ENCODE assay signal across 21 mouse cellular contexts in the genomic region with DNA sequence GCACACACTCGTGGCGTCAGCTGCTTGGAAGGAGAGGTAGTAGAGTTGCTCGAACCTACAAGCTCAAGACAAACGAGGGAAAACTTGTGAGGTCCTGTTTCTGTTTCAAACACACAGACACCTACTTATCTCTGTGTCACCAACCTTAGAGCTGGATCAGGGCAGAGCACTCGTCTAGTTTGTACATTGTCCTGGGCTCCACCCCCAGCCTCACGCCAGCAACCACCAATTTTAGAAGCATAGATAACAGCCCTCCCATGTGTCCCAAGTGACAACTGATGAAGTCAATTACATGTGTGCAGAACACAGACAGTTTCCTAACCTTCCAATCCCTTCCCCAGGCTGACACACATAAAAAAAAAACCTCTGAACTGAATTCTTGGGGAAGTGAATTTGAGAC. TPM values are rescaled to one million over a fixed set of nuclear protein-coding genes. Genes with fewer than 3 reads are reported as not detected.
DNase-seq lines count a peak whose midpoint lies in the region; ATAC-seq and TF ChIP-seq lines count a peak whose summit lies in the region.
"Had no signal": no experiment of that assay in that cellular context is flagged by ENCODE, and none has a peak within 500 bp of the region (broad histone marks: within the 10 kb centered on the region; RNA-seq: fewer than 3 reads in every experiment).

No protein-coding gene starts in this region.

- no peak overlapping the region for H3K4me2 ChIP-seq in lung, embryonic 14.5 days
- H3K4me2 ChIP-seq in heart, embryonic 11.5 days = peak overlapping the region; percentile 51
- H3K4me2 ChIP-seq in heart, embryonic 15.5 days = peak overlapping the region; percentile 55
- H3K4me2 ChIP-seq: hindbrain, embryonic 15.5 days; intestine, embryonic 15.5 days; midbrain, embryonic 12.5 days; neural tube, embryonic 12.5 days had no signal

- H3K9me3 ChIP-seq in lung, embryonic 14.5 days (ENCODE audit: low read depth, low read length) = no peaks in the 10 kb centered on the region
- H3K9me3 ChIP-seq in heart, embryonic 11.5 days (replicated peaks; ENCODE audit: control insufficient read depth, low read length) = no peaks in the 10 kb centered on the region
- H3K9me3 ChIP-seq in heart, embryonic 15.5 days (replicated peaks) = no peaks in the 10 kb centered on the region
- no peaks in the 10 kb centered on the region for H3K9me3 ChIP-seq in limb, embryonic 10.5 days (replicated peaks)
- H3K9me3 ChIP-seq: hindbrain, embryonic 10.5 days; hindbrain, embryonic 15.5 days; intestine, embryonic 15.5 days; midbrain, embryonic 12.5 days; neural tube, embryonic 12.5 days had no signal

- no peak overlapping the region for H3K4me3 ChIP-seq in lung, embryonic 14.5 days (ENCODE audit: low read depth, low read length)
- no peak overlapping the region for H3K4me3 ChIP-seq in heart, embryonic 11.5 days (ENCODE audit: low read depth, low read length)
- H3K4me3 ChIP-seq in heart, embryonic 15.5 days = 0 out of 2 replicates have a peak overlapping the region, but pooled peaks have one; percentile 18
- H3K4me3 ChIP-seq in limb, embryonic 10.5 days = no peak overlapping the region
- H3K4me3 ChIP-seq: hindbrain, embryonic 10.5 days; hindbrain, embryonic 15.5 days; intestine, embryonic 15.5 days; megakaryocyte, embryonic 14.5 days; midbrain, embryonic 12.5 days; myocyte; neural tube, embryonic 12.5 days had no signal

- WGBS in lung, embryonic 14.5 days = 27% methylated on average over 6 of the region's 6 CpGs
- WGBS in heart, embryonic 11.5 days (ENCODE audit: insufficient replicate concordance) = 31% methylated on average over 6 of the region's 6 CpGs
- 22% methylated on average over 6 of the region's 6 CpGs for WGBS in heart, embryonic 15.5 days
- WGBS in limb, embryonic 10.5 days = 74% methylated on average over 6 of the region's 6 CpGs

- no peaks in the 10 kb centered on the region for H3K27me3 ChIP-seq in lung, embryonic 14.5 days (ENCODE audit: insufficient read depth, low read length)
- no peaks in the 10 kb centered on the region for H3K27me3 ChIP-seq in heart, embryonic 11.5 days (ENCODE audit: control insufficient read depth, insufficient read depth, low read length)
- no peaks in the 10 kb centered on the region for H3K27me3 ChIP-seq in heart, embryonic 15.5 days
- H3K27me3 ChIP-seq in limb, embryonic 10.5 days (ENCODE audit: low read depth, poor library complexity, severe bottlenecking) = no peaks in the 10 kb centered on the region
- H3K27me3 ChIP-seq: hindbrain, embryonic 15.5 days; intestine, embryonic 15.5 days; neural tube, embryonic 12.5 days had no signal

- no peak for TF ChIP-seq CTCF in lung, embryonic 14.5 days (IDR thresholded peaks at IDR 0.05; ENCODE audit: low read depth)

- H3K9ac ChIP-seq in lung, embryonic 14.5 days = no peak overlapping the region
- 0 out of 2 replicates have a peak overlapping the region, but pooled peaks have one; percentile 34 for H3K9ac ChIP-seq in heart, embryonic 11.5 days (ENCODE audit: low read depth, low read length)
- no peak overlapping the region; the same call in 1 of the 2 replicates for H3K9ac ChIP-seq in heart, embryonic 15.5 days
- H3K9ac ChIP-seq: hindbrain, embryonic 15.5 days; intestine, embryonic 15.5 days; liver, embryonic 14.5 days; midbrain, embryonic 12.5 days; neural tube, embryonic 12.5 days had no signal

- H3K27ac ChIP-seq in lung, embryonic 14.5 days (ENCODE audit: low read depth) = 0 out of 2 replicates have a peak overlapping the region, but pooled peaks have one; percentile 58
- H3K27ac ChIP-seq in heart, embryonic 11.5 days (ENCODE audit: low read depth, low read length) = peak overlapping the region; percentile 84
- H3K27ac ChIP-seq in heart, embryonic 15.5 days = peak overlapping the region; percentile 88
- peak overlapping the region; percentile 16; the same call in 1 of the 2 replicates for H3K27ac ChIP-seq in limb, embryonic 10.5 days
- H3K27ac ChIP-seq: hindbrain, embryonic 10.5 days; hindbrain, embryonic 15.5 days; liver, embryonic 14.5 days; midbrain, embryonic 12.5 days; neural tube, embryonic 12.5 days had no signal

- DNase-seq in lung, embryonic 14.5 days = no peak
- no peak for DNase-seq in lung, postnatal 4 days
- DNase-seq in limb, embryonic 10.5 days (ENCODE audit: low spot score) = no peak
- no peak for DNase-seq in embryo, embryonic 11 days
- DNase-seq: adrenal gland, adult 2 months; gastrocnemius, postnatal 36 days; kidney, adult 2 months; layer of hippocampus, postnatal 36 days; lung, adult 2 months had no signal

- H3K4me1 ChIP-seq in lung, embryonic 14.5 days (ENCODE audit: insufficient read depth) = peaks cover 7% of the 10 kb centered on the region
- peaks cover 34% of the 10 kb centered on the region for H3K4me1 ChIP-seq in heart, embryonic 11.5 days (ENCODE audit: control insufficient read depth, insufficient read depth, low read length)
- peaks cover 47% of the 10 kb centered on the region for H3K4me1 ChIP-seq in heart, embryonic 15.5 days (replicated peaks)
- peaks cover 27% of the 10 kb centered on the region for H3K4me1 ChIP-seq in limb, embryonic 10.5 days
- H3K4me1 ChIP-seq: megakaryocyte, embryonic 14.5 days; midbrain, embryonic 12.5 days; neural tube, embryonic 12.5 days had no signal

- H3K36me3 ChIP-seq in lung, embryonic 14.5 days (ENCODE audit: insufficient read depth) = no peaks in the 10 kb centered on the region
- no peaks in the 10 kb centered on the region for H3K36me3 ChIP-seq in heart, embryonic 11.5 days (ENCODE audit: control insufficient read depth, insufficient read depth, low read length)
- no peaks in the 10 kb centered on the region for H3K36me3 ChIP-seq in heart, embryonic 15.5 days
- H3K36me3 ChIP-seq in limb, embryonic 10.5 days = no peaks in the 10 kb centered on the region
- H3K36me3 ChIP-seq: hindbrain, embryonic 10.5 days; hindbrain, embryonic 15.5 days; intestine, embryonic 15.5 days; midbrain, embryonic 12.5 days; neural tube, embryonic 12.5 days had no signal

- ATAC-seq in lung, embryonic 14.5 days (ENCODE audit: insufficient read depth) = no peak
- ATAC-seq in heart, embryonic 11.5 days (replicated peaks; ENCODE audit: insufficient number of reproducible peaks, low FRiP score, low TSS enrichment) = peak; percentile 81; the same call in 1 of the 2 replicates
- peak; percentile 93 for ATAC-seq in heart, embryonic 15.5 days (replicated peaks; ENCODE audit: insufficient number of reproducible peaks, insufficient read depth, low FRiP score, low read depth)
- no peak for ATAC-seq in activated CD4-positive, CD25-positive, alpha-beta regulatory T cell, adult 4 months
- ATAC-seq: forebrain, embryonic 14.5 days; intestine, embryonic 15.5 days had no signal

RNA-seq across cellular contexts. Expression of a gene that starts 27.6 kb away (rescaled TPM):
- 277 and 302 TPM in 2 replicates for polyA plus RNA-seq in lung, embryonic 14.5 days (2014; fragmentation: Nextera tagmentation; extraction: Ambion mirVana)
- polyA plus RNA-seq in heart, embryonic 11.5 days (2014; fragmentation: Nextera tagmentation; extraction: Ambion mirVana) = 145 and 163 TPM in 2 replicates
- polyA plus RNA-seq in heart, embryonic 15.5 days (2015; fragmentation: Nextera tagmentation; extraction: Ambion mirVana) = 119 and 157 TPM in 2 replicates
- 258 and 261 TPM in 2 replicates for polyA plus RNA-seq in limb, embryonic 10.5 days (2016; fragmentation: Nextera tagmentation; extraction: Ambion mirVana)
- polyA plus RNA-seq in activated CD4-positive, CD25-positive, alpha-beta regulatory T cell, adult 4 months (2017; shearing (Covaris generic)) = under 1 TPM; 0.13 to 0.29 TPM

RNA-seq across cellular contexts. Expression of a gene that starts 46.3 kb away (rescaled TPM):
- polyA plus RNA-seq in lung, embryonic 14.5 days (2014; fragmentation: Nextera tagmentation; extraction: Ambion mirVana) = 0.36 and 0.37 TPM in 2 replicates
- polyA plus RNA-seq in heart, embryonic 11.5 days (2014; fragmentation: Nextera tagmentation; extraction: Ambion mirVana) = 0.14 and 0.21 TPM in 2 replicates
- polyA plus RNA-seq in heart, embryonic 15.5 days (2015; fragmentation: Nextera tagmentation; extraction: Ambion mirVana) = 0.14 and 0.18 TPM in 2 replicates
- 0.34 and 0.49 TPM in 2 replicates for polyA plus RNA-seq in limb, embryonic 10.5 days (2016; fragmentation: Nextera tagmentation; extraction: Ambion mirVana)
- not detected for polyA plus RNA-seq in activated CD4-positive, CD25-positive, alpha-beta regulatory T cell, adult 4 months (2017; shearing (Covaris generic))
- polyA plus RNA-seq: adrenal gland, adult 2 months; liver, embryonic 14.5 days; myocyte had no signal

RNA-seq across cellular contexts. Expression of a gene that starts 46.4 kb away (rescaled TPM):
- 0.16 and 0.21 TPM in 2 replicates for polyA plus RNA-seq in lung, embryonic 14.5 days (2014; fragmentation: Nextera tagmentation; extraction: Ambion mirVana)
- 0.11 TPM in 2 replicates for polyA plus RNA-seq in heart, embryonic 11.5 days (2014; fragmentation: Nextera tagmentation; extraction: Ambion mirVana)
- polyA plus RNA-seq in heart, embryonic 15.5 days (2015; fragmentation: Nextera tagmentation; extraction: Ambion mirVana) = 0.03 TPM in 1 of 2 replicates, not detected in the other
- polyA plus RNA-seq in limb, embryonic 10.5 days (2016; fragmentation: Nextera tagmentation; extraction: Ambion mirVana) = 0.19 and 0.38 TPM in 2 replicates
- not detected for polyA plus RNA-seq in activated CD4-positive, CD25-positive, alpha-beta regulatory T cell, adult 4 months (2017; shearing (Covaris generic))
- polyA plus RNA-seq: adrenal gland, adult 2 months; hindbrain, embryonic 10.5 days; kidney, adult 2 months; lung, adult 2 months had no signal

Comparison
In these comparisons a context has a peak if more than half of its experiments do, and no peak if none do; other contexts are left out.
1. ATAC-seq: peak in heart, embryonic 11.5 days (single experiment) and heart, embryonic 15.5 days (single experiment); none in lung, embryonic 14.5 days (single experiment) and activated CD4-positive, CD25-positive, alpha-beta regulatory T cell, adult 4 months (single experiment).
2. H3K27ac ChIP-seq: peak in every context shown above with its lines; median percentile 88 in heart, embryonic 15.5 days; 84 in heart, embryonic 11.5 days; 58 in lung, embryonic 14.5 days; 16 in limb, embryonic 10.5 days.
3. RNA of a gene that starts 27.6 kb away (polyA plus RNA-seq): 277 to 302 TPM in lung, embryonic 14.5 days, 258 to 261 TPM in limb, embryonic 10.5 days, 145 to 163 TPM in heart, embryonic 11.5 days and 119 to 157 TPM in heart, embryonic 15.5 days; 0.13 to 0.29 TPM in activated CD4-positive, CD25-positive, alpha-beta regulatory T cell, adult 4 months; every median in the first group is over 10 times any median in the second.